Mouse (Mus musculus) 3134 (cell line): ENCODE data around the gene Pdzd7.

Experiments used
- DNase-seq: peaks from one replicate; pipeline ENCODE4 v3.0.0-alpha.2; 2011; ENCODE audit warnings: low spot score; ENCODE audit not compliant: insufficient read length; ENCODE audit errors: extremely low read depth

The Pdzd7 gene

GRCm38 (mm10) chr19:45013581-45014225 is 31.8 kb downstream of the Pdzd7 start:
- DNase-seq: no peak

DNA sequence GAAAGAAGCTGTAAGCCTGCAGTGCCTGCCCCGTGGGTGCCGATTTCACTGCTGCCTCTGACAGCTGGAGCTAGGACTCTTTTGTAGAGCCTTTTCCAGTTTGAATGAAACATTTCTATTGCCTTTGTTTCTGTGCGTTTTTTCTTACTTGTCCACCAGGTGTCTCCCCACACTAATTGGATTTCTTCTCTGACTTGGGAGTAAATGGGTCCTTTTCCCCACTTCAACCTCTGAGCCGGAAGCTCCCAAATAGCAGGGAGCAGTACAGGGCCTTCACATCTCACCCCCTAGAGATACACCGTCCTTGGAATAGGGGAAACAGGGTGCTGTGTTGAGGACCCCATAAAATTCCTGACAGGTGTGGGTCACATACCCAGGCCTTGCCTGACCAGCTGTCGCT is 32.9 kb downstream of the Pdzd7 start:
- DNase-seq: no peak

- DNase-seq: no peak
These were observed 33.3 kb downstream of the Pdzd7 start for GRCm38 (mm10) chr19:45012219-45012618.

DNA sequence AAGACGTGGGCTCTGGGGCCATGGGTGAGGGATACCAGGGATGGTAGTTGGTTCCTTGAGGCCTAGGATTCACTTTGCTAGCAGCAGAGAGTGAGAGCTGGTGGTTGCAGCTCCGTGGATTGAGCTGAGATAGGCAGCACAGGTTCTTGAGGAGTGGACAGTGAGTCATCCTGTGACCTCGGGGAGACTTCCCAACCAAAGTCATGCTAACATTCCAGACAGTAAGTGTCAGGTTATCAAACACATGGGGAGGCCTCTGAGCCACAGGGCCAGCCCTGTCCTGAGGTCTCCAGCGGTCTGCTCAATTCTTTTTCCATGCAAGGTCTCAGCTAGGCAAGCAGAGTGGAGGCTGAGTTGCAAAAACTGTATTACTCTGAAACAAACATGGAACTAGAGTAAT is 34.9 kb downstream of the Pdzd7 start:
- no peak for DNase-seq

DNA sequence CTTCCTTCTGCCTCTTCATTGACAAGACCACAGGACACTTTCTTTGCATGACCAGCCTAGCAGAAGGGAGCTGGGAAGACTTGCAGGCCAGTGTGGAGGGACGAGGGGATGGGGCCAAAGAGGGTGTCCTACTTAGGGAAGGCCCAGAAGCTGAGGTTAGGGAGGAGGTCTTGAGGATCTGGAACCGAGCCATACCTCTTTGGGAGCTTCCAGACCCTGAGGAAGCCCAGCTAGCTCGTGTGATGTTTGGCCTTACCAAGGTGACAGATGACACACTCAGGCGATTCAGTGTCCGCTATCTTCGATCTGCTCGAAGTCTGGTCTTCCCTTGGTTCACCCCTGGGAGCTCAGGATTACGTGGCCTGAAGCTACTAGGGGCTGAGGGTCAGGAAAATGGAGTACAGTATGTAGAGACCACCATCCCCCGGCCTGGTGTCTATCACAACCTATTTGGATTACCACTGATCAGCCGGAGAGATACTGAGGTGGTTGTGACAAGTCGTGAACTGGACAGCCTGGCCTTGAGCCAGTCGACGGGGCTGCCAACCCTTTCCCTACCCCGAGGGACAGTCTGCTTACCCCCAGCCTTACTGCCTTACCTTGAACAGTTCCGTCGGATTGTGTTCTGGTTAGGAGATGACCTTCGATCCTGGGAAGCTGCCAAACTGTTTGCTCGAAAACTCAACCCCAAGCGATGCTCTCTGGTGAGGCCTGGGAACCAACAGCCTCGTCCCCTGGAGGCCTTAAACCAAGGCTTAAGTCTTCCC is 37.9 kb downstream of the Pdzd7 start:
- no peak for DNase-seq

GRCm38 (mm10) chr19:45007021-45007420 is 38.5 kb downstream of the Pdzd7 start:
- no peak for DNase-seq

DNA sequence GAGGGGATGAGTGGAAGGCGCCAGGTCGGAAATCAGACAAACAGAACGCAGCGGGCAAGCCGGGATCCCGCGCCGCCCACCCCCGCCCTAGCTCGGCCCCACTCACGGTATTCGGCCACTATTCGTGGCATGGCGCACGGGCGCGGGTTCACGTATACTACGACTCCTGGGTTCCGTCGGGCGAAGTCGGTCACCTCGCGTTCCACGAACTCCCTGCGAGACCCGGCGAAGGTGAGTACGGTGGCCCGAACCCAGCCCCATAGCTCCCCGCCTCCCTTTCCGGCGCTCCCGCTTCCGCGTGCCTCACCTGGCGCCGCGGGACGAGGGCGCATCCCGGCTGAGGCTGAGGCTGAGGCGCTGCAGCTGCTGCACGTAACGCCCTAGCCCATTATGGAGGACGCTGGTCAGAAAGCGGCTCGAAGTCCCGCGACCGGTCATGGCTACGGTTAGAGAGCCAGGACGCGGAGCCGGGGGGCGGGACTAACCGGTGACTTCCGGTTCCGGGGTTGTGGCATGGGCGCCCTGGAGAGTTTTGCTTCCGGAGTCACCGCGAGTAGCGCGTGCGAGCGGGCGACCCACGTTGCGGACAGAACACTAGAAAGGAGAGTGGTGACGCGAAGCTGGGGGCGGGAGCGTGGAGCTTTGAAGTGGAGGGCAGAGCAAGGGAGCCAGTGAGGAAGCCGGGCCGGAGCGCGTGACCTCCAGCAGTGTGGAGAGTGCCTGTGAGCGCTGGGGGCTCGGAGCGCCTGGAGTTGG is 39.4 kb downstream of the Pdzd7 start, which contains the start of gene Mrpl43:
Gene Mrpl43, minus strand, starts transcription at position 486 of the 756 bp plus-strand sequence.
- DNase-seq: peak; percentile 96

- DNase-seq: peak; percentile 72
These were observed 40.1 kb downstream of the Pdzd7 start, which contains the start of gene Twnk for GRCm38 (mm10) chr19:45005444-45005843. Gene Twnk (plus strand): TSS chr19:45005663.

DNA sequence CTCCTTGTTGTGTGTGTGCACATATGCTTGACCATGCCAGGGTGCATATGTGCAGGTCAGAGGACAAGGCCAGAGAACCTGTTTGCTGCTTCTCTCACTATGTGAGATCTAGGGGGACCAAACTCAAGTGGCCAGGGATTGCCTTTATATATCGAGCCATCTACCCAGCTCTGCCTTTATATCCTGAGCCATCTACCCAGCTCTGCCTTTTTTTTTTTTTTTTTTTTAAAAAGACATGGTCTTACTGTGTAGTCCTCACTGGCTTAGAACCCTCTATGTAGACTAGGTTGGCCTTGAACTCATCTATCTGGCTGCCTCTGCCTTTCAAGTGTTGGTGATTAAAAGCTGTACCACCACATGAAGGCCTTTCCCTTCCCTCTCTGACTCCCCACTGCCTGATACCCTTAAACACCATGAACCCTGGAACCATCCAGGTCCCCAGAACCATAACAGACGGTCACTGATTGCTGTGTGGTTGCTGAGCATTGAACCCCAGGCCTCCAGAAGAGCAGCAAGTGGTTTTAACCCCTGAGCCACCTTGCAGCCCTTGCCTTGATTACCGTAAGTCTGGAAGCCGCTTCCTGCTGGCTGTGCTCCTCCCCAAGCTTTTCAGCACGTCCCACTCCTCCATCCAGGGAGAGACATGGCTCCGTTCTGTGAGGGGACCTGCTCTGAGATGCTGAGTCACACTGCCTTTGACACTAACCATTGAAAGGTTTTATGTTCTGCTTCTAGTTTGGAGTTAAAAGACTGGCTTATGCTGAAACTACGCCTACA is 41.6 kb downstream of the Pdzd7 start:
- no peak for DNase-seq

- no peak for DNase-seq
These were observed 43.2 kb downstream of the Pdzd7 start for GRCm38 (mm10) chr19:45002301-45002700.

DNA sequence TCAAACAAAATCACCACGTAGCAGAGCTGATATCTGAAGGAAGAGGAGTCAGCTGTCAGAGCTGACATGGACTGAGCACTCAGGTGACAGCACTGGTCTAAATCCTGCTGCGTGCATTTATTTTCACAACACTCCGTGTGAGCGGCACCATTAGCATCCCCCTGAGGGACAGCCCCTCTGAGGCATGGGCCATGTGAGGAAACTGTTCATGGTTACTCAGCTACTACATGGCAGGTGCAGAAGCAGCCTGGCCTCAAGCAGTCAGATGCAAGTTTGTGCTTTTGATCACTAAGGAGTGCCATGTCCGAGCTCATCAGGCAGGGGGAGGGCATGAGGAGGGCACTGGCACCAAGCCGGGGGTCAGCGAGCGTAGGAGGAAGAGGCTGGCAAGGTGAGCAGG is 45.9 kb downstream of the Pdzd7 start:
- no peak for DNase-seq

GRCm38 (mm10) chr19:44997786-44998185 is 47.7 kb downstream of the Pdzd7 start:
- DNase-seq: no peak

GRCm38 (mm10) chr19:44992712-44993111 is 52.8 kb downstream of the Pdzd7 start:
- DNase-seq: no peak

DNA sequence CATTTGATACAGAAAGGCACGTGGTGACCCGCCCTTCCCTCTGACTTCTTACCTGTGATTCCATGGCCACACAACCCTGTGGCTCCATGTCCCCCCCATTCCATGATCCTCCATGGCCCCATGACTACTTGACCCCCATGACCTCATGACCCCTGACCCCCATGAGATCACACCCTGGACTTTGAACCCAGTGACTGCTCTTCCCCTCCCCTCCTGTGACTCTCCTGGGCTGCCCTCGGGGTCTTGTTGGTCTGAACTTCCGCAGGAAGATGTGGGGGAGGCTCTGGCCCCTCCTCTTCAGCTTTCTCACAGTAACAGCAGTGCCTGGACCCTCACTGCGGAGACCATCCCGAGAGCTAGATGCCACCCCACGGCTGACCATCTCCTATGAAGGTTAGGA is 53.3 kb downstream of the Pdzd7 start:
- DNase-seq: no peak

DNA sequence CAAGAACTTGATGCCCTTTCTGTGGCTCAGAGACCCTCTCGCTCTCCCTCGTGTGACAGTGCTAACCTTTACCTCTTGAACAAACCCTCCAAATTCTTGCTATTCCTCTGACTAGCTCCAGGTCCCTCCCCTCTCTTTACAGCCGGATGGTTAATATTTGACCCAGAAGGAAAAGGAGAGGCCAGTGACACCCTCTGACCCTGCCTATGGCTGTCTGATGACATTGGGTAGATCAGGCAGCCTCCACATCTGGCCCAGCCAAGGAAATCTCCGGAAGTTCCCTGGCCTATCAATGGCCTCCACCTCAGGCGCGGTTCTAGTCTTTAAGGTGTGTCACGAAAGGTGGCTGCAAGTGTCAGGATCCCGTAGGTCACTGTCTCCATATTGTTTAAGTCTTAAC is 54.5 kb downstream of the Pdzd7 start:
- no peak for DNase-seq

DNA sequence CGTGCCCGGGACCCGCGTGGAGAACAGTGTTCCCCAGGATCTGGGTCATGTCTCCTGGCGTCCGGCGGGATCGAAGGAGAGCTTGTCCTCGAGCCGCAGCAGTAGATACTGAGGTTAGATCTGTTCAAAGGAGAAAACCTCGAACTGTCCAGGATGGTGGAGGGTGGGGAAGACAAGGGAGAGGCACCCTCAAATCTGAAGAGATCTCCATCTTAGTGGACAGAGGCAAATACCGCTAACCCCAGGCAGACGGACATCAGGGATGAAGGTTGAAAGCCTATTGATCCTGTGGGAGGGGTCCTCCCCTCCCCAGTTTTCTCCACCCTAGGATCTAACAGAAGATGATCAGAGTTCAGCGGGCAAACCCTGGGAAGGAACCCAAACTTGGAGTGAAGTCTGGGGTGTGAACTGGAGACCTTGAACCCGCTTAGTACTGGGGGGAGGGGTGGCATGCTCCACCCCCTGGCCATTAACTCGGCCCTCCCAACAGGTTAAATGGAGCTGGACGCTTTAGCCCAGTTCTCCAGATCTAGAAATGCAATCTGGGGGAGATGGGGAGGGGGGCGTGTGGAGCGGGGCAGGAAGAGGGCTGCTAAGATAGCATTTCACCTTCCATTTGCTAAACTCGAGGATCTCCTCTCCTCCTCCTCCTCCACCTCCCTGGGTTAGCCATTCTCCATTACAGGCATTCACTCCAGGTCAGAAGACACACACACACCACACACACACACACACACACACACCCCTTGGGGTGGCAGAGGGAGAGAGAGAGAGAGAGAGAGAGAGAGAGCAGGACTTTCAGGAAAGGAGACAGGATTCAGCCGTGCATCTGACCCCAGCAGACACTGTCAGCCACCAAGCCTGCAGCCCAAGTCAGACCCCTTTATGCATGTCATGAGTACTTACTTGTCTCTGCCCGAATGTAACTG is 55.7 kb downstream of the Pdzd7 start:
- no peak for DNase-seq

- DNase-seq: no peak
These were observed 56.5 kb downstream of the Pdzd7 start, which contains the start of gene Sema4g for GRCm38 (mm10) chr19:44988831-44989566. Gene Sema4g (plus strand): TSS chr19:44989101.

GRCm38 (mm10) chr19:44988321-44988720 is 57.2 kb downstream of the Pdzd7 start:
- DNase-seq: no peak

GRCm38 (mm10) chr19:44987851-44988250 is 57.7 kb downstream of the Pdzd7 start:
- DNase-seq: no peak
